Mouse (Mus musculus) right cerebral cortex, postnatal 25 days (tissue): ENCODE measurements around the gene Saxo2.

Experiments
- DNase-seq: peaks from one replicate; pipeline ENCODE4 v3.0.0; 2022

Gene Saxo2

GRCm38 (mm10) chr7:82648353-82649080 is at the start of gene Saxo2, which contains the start of gene Efl1:
Saxo2 (minus strand) TSS chr7:82648528.
Efl1 (plus strand) TSS chr7:82648614.
- peak; percentile 96 for DNase-seq

GRCm38 (mm10) chr7:82697668-82698067 is 49.3 kb upstream of the Saxo2 start:
- no peak for DNase-seq

- DNase-seq = no peak
Observed at GRCm38 (mm10) chr7:82691021-82691738, 42.9 kb upstream of the Saxo2 start.

GRCm38 (mm10) chr7:82688736-82689135 is 40.4 kb upstream of the Saxo2 start:
- no peak for DNase-seq

- no peak for DNase-seq
Observed at GRCm38 (mm10) chr7:82679901-82680300, 31.6 kb upstream of the Saxo2 start.

GRCm38 (mm10) chr7:82676834-82677233 is 28.5 kb upstream of the Saxo2 start:
- no peak for DNase-seq

- DNase-seq = no peak
Observed at GRCm38 (mm10) chr7:82676001-82676400, 27.7 kb upstream of the Saxo2 start.

- no peak for DNase-seq
Observed at GRCm38 (mm10) chr7:82664604-82665003, 16.3 kb upstream of the Saxo2 start.

GRCm38 (mm10) chr7:82649081-82649445 is 735 bp upstream of the Saxo2 start:
- DNase-seq = no peak

GRCm38 (mm10) chr7:82647909-82648308 is 419 bp downstream of the Saxo2 start:
- no peak for DNase-seq

GRCm38 (mm10) chr7:82647183-82647582 is 1.1 kb downstream of the Saxo2 start:
- DNase-seq = no peak

- no peak for DNase-seq
Observed at GRCm38 (mm10) chr7:82625342-82625741, 23.0 kb downstream of the Saxo2 start.

- DNase-seq = no peak
Observed at GRCm38 (mm10) chr7:82609629-82610028, 38.7 kb downstream of the Saxo2 start.

GRCm38 (mm10) chr7:82605425-82605824 is 42.9 kb downstream of the Saxo2 start:
- DNase-seq = no peak

- no peak for DNase-seq
Observed at GRCm38 (mm10) chr7:82602008-82602407, 46.3 kb downstream of the Saxo2 start.

- no peak for DNase-seq
Observed at GRCm38 (mm10) chr7:82590931-82591330, 57.4 kb downstream of the Saxo2 start.
